Mouse (Mus musculus): ENCODE measurements around the gene Ovol2.

DNA sequence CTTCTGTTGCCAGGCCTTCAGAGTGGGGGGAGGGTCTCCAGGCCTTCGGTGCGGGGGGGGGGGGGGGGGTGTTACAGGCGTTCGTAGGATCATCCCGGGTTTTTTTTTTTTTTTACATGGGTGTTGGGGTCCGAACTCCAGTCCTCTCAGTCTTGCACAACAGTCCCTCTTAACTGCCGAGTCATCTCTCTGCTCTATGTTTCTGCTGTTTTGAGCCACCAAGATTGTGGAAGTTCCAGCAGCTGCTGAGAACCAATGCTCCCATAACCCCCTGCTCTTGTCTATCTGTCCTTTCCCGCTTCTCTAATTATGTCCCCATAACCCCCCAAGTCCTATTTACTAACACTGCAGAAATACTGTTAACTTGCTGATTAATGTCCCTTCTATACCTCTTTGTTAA is 5.8 kb upstream of the Ovol2 start:
- TF ChIP-seq CTCF (IDR thresholded peaks at IDR 0.05), result no peak
- no peak for TF ChIP-seq EP300 (IDR thresholded peaks at IDR 0.05)
